Mouse (Mus musculus) right cerebral cortex, adult 2 months (tissue): Measurements from ENCODE around the gene Gm20388.

Source experiments
- DNase-seq, 2 experiments: peaks; one replicate each; pipeline ENCODE4 v3.0.0; 2021 to 2022; ENCODE audit warnings: low spot score in 2 of 2

Gene Gm20388

DNA sequence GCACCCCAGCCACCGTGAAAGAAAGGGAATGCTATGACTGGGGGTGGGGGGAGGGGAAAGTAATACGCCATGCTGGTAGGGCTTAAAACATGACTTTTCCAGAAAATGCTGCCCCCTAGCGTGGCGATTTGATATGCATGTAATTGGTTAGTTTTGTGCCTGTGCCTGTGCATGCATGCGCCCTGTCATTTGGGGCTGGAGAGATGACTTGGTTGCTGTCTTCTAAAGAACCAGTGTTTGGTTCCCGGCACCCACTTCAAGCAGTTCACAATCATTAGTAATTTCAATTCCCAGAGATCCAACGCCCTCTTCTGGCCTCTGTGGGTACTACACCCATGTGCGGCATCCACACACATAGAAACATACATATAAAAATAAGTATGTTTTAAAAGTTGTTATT lies 913.2 kb downstream of the Gm20388 start:
- no peak for DNase-seq

DNA sequence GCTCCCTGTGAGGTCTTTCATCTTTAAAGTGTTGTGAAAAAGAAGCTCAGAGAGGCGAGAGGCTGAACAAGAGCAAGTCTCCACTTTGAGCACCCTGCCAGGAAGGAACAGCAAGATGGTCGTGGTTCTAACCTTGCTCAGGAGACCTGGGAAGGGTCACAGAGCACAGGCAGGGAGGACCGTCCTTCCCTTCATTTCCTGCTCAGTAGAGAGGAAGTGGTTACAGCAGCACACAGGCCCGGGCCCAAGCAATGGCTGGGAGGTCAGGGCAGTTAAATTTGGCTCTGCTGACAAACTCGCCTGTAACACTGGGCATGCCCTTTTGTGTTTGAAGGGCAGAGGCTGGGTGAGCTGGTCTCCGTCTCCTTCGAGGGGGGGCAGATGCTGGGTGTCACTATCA lies 914.0 kb downstream of the Gm20388 start:
- no peak for DNase-seq

DNA sequence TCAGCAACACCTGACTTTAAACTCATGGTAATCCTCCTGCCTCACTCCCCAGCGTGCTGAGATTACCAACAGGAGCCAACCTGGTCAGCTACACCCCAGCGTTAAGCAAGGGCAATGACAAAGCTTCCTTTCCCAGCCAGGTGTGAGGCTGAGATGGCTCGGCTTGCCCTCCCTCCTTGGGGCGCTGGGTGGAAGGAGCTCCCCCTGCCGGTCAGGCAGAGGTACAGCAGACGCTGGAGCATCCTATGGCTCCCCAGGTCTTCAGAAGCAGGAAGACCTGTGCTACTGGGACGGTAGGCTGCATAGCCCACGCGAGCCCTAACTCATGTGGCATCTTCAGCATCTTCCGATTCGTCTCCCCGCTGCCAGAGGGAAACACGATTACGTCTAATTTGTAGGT lies 917.6 kb downstream of the Gm20388 start:
- DNase-seq = peak in 1 of 2 experiments; percentile 11

- DNase-seq = no peak
Measured at GRCm38 (mm10) chr8:120830661-120831060, 920.0 kb downstream of the Gm20388 start.

- DNase-seq = no peak
Measured at GRCm38 (mm10) chr8:120832022-120832421, 921.4 kb downstream of the Gm20388 start.

GRCm38 (mm10) chr8:120833196-120833595 lies 922.6 kb downstream of the Gm20388 start:
- DNase-seq = no peak

GRCm38 (mm10) chr8:120839031-120839430 lies 928.4 kb downstream of the Gm20388 start:
- no peak for DNase-seq

DNA sequence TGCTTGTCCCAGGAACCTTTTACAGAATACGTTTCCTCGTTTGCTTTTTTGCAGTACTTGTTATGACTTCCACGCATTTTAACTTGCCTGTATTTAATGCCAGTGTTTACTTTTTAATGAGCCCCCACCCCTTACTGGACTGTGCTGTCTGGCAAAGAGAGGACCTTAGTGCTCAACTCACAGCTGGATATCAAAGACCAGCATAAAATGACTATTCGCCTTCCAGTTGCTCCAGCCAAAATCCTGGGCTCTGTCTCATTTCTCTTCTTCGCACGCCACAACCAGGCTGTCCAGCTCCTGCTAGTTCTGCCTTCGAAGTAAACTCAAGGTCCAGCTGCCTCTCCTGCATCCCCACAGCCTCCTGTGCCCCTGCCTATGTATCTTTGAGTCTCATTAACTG lies 932.4 kb downstream of the Gm20388 start:
- no peak for DNase-seq

GRCm38 (mm10) chr8:120846018-120846417 lies 935.4 kb downstream of the Gm20388 start:
- no peak for DNase-seq

DNA sequence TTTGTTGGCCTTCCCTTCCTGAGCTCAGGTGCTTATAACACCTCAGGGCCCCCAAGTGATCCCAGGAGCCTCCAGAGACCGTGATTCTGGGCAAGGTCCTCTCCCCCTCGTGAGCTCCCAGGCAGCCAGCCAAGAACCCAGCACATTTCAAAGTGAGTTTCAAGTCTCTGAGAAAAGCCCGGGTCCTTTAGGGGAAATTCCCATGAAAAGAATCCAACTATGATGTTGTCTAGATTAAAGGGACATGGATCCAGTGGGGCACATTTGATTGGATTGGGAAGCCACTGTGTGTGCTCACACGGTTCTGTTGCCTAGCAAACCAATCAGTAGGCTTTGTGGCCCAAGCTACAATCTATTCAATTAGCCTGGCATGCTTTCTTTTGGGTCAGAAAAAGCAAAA lies 936.6 kb downstream of the Gm20388 start:
- no peak for DNase-seq

DNA sequence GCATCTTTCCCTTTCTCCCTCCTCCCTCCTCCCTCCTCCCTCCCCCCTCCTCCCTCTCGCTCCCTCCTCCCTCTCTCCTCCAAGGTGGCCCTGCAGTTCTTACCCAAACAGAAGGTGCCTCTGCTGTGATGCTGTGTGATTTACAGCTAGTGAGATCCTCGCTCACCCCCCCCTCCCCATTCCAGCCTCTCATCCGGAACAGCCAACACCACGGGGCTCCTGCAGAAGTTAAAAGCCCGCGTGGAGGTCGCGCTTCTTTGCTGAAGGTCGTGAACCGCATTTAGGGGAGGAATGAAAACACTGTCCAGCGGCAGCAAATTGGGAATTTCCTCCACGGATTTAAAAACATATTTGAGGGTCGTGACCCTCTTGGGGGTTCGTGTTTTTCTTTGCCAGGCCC lies 937.1 kb downstream of the Gm20388 start:
- DNase-seq = no peak

- DNase-seq = no peak
Measured at GRCm38 (mm10) chr8:120848434-120848833, 937.8 kb downstream of the Gm20388 start.

GRCm38 (mm10) chr8:120851411-120851810 lies 940.8 kb downstream of the Gm20388 start:
- no peak for DNase-seq

GRCm38 (mm10) chr8:120859881-120860280 lies 949.2 kb downstream of the Gm20388 start:
- DNase-seq = no peak

GRCm38 (mm10) chr8:120860423-120861126 lies 949.9 kb downstream of the Gm20388 start:
- no peak for DNase-seq

DNA sequence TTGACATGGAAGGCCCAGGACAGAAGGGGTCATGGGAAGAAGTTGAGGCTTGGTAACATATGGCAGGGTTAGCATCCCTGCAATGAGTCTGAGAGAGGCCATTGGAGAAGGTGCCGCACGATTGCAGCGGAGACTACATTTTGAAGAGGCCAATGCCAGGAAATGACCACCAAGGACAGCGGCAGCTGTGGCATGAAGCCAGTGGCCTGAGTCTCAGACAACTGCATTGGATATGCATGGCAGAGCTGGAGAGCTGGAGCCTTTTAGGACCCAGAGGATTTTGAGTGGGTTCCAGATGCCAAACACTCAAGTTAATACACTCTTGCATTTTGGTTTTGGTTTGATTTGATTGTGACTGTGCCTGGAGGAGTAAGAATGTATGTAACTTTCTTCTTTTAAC lies 953.0 kb downstream of the Gm20388 start:
- DNase-seq = no peak

- no peak for DNase-seq
Measured at GRCm38 (mm10) chr8:120867386-120867785, 956.7 kb downstream of the Gm20388 start.

DNA sequence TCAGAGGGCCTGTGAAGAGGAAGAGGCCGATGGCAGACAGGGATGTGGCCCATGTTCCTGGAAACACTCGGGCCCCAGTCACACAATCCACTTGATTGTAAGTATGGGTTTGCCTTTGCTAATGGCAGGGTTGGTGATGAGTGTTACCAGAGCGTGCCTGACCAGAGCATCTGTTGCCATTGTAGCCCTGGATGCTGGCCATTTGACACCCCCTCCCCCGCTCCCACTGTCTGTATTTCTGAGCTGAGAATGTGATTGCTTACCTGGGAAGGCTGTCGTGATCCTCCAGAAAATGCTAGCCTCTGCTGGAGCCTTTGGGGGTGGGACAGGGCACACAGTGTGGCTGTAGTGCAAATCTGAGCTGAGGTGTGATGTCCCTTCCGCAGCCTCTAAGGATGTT lies 962.0 kb downstream of the Gm20388 start:
- DNase-seq = no peak

DNA sequence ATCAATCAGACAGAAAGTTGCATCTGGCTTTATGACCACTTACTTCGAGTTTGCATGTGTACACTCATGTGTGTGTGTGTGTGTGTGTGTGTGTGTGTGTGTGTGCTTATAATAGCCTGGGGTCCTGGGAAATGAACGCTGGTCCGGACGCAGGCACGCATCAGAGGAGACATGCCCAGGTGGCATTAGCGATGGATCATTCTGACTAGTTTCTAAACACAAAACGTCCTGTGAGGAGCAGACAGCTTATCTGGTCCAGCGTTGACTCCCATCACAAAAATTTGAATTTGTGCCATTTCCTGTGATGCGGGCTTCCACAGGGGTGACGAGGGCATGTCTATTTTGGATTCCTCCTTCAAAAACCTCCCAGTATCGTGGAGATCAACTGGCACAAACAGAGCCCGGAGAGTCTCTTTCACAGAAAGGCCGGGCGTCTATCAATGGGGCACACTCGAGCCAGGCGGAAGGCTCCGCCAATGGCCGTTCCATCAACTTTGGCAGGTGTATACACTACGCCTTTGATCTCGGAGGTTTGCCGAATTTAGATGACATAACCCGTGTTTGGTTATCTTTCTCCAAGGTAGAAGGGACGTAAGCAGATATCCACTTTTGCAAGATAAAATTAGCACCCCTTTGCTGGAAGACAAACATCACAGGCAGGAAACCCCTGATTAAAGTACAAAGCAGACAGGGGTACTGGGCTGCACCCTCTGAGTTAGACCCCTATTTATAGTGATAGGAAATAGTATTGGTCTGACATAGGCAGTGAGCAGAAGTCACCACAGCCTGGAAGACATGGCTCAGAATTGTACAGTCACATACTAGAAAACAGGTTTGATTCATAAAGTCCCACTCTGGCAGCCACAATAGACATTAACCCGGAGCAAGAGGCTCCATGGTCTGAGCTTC lies 965.6 kb downstream of the Gm20388 start:
- no peak for DNase-seq

DNA sequence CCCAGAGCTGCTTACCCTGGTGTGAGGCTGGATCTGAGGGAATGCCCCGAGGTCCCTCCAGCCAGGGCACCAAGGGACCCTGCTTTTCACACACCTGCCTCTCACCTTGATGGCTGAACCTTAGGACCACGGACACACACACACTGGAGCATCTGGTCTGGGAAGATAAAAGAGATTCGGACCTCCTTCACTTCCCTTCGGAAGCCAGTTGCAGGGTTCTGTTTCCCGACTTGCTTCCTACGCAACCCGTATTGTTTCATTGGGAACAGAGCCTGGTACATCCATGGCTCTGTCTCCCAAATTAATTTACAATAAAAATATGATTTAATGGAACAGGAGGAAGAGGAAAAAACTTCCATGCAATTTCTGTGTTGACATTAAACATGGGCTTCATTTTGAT lies 966.4 kb downstream of the Gm20388 start:
- no peak for DNase-seq

DNA sequence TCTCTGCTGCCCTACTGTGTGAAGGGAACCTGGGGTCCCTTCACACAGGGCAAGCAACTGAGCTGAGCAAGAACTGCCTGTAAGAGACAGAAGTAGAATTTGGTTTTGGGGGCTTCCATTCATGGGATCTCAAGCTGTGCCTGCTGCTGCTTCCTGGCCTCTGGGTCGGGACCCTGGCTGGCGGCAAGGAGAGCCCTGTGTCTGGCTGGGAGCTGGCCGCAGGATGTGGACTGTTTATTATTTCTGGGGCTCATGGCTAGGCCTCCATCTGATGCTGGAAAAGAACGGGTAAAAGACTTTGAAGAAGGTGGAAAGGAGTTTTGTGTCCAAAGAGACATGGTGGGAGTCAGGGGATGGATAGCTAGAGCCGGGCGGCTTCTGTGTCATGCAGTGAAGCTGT lies 969.3 kb downstream of the Gm20388 start:
- no peak for DNase-seq

GRCm38 (mm10) chr8:120881634-120882033 lies 971.0 kb downstream of the Gm20388 start:
- DNase-seq = no peak

DNA sequence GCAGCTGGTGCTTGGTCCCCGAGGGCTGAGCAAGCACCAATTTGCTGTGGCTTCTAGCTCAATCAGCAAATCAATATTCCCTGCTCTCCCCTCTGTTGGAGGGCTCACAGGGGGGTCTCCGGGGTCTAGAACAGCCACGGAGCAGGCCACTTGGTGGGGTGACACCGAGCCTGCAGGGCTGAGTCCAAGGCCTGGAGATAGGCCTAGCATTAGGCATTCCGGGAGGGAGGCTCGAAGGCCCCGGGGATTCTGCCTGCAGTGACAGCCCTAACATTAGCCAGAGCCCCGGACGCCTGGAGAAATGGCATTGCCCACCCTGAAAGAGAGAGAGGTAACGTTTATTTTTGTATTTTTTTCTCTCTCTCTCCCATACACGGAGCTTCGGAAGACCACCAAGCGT lies 972.0 kb downstream of the Gm20388 start:
- DNase-seq = no peak
